Mouse (Mus musculus) heart, postnatal 0 days (tissue): ENCODE data around the gene St6galnac5. TPM values are rescaled to one million over a fixed set of nuclear protein-coding genes. Genes with fewer than 3 reads are reported as not detected.

ENCODE experiments used
- ATAC-seq: fragments of 200-750 bp; cut with Nextera tagmentation; 2 replicates; pipeline ENCODE4 v1.8.0; 2017; ENCODE audit warnings: low read depth, moderate number of reproducible peaks, moderate library complexity; ENCODE audit not compliant: insufficient read depth
- DNase-seq: peaks from one replicate; pipeline ENCODE4 v3.0.0-alpha.2; 2016; ENCODE audit warnings: low spot score
- H3K27ac ChIP-seq: fragments of 300-500 bp; sonication (generic); 2 replicates; pipeline ENCODE4 v1.5.1; 2014; ENCODE audit warnings: low read depth, mild to moderate bottlenecking
- H3K27me3 ChIP-seq: fragments of 300-500 bp; sonication (generic); 2 replicates; pipeline ENCODE4 v1.6.1; 2014; ENCODE audit warnings: low read length, mixed read lengths; ENCODE audit not compliant: control insufficient read depth, insufficient read depth
- H3K36me3 ChIP-seq: fragments of 300-500 bp; sonication (generic); replicated peaks from 2 replicates; pipeline ENCODE4 v1.6.1; 2014; ENCODE audit warnings: low read length, mixed read lengths; ENCODE audit not compliant: control insufficient read depth, insufficient read depth
- H3K4me1 ChIP-seq: fragments of 300-500 bp; sonication (generic); 2 replicates; pipeline ENCODE4 v1.6.1; 2014; ENCODE audit warnings: antibody characterized with exemption; ENCODE audit not compliant: control insufficient read depth, insufficient read depth
- H3K4me2 ChIP-seq: fragments of 300-500 bp; sonication (generic); 2 replicates; pipeline ENCODE4 v1.6.1; 2014; ENCODE audit warnings: low read depth, mild to moderate bottlenecking, low read length, moderate library complexity
- H3K4me3 ChIP-seq: fragments of 300-500 bp; sonication (generic); 2 replicates; pipeline ENCODE4 v1.5.1; 2014; ENCODE audit warnings: low read depth, low read length
- H3K9ac ChIP-seq: fragments of 300-500 bp; sonication (generic); replicated peaks from 2 replicates; pipeline ENCODE4 v1.6.1; 2014; ENCODE audit warnings: low read depth, low read length, mixed read lengths
- H3K9me3 ChIP-seq: fragments of 300-500 bp; sonication (generic); replicated peaks from 2 replicates; pipeline ENCODE4 v1.6.1; 2016; ENCODE audit warnings: low read length; ENCODE audit not compliant: control insufficient read depth
- CTCF ChIP-seq: IDR thresholded peaks from 2 replicates; pipeline ENCODE4 v1.5.1; 2016; ENCODE audit warnings: antibody characterized with exemption, control low read depth, low read depth
- EP300 ChIP-seq: IDR thresholded peaks from 2 replicates; pipeline ENCODE4 v1.6.1; 2016; ENCODE audit warnings: antibody characterized with exemption, low read depth
- WGBS: fragments of 180-500 bp; shearing (Covaris S2); extraction: QIAGEN DNeasy Blood & Tissue Kit; methylation state at CpG from one replicate; pipeline ENCODE4 v1.1.7; 2014; 5-methylcytosine and 5-hydroxymethylcytosine counted together
- polyA plus RNA-seq: library from polyadenylated mRNA; unstranded; fragments of >200 nt; fragmentation: Nextera tagmentation; extraction: Ambion mirVana; gene quantifications from 2 replicates; pipeline ENCODE4 v1.2.1, GENCODE M21; 2015
- total RNA-seq: library from RNA; depleted of rRNA; stranded (reverse); fragments of >200 nt; gene quantifications from 2 replicates; pipeline ENCODE4 v1.2.3, GENCODE M21; 2014; ENCODE audit warnings: low replicate concordance

Gene St6galnac5
- total and polyA plus RNA-seq, 2 experiments from 2014 or later: 0.03 TPM; not detected in 1

DNA sequence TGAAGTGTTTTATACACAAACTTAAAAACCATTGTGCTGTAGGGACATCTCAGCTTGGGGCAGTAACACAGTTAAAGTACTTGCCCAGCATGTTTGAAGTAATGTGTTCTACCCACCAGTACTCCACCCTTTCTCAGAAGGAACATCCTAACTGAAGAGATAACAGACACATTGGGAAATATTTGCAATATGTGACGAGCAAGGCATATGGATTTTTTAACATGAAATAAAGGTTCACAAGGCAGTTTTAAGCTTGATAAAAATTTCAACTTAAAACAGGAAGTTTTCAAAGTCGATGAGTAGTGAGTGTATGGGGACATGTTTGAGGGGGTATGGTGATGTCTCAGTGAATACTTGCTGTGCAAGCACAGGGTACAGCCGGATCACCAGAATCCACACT, 45.7 kb downstream of the St6galnac5 start:
- DNase-seq (no peak), ATAC-seq (no peak)
- Histone ChIP-seq H3K4me2 (no peak overlapping the region), H3K4me1 (no peaks in the 10 kb centered on the region), H3K9ac (no peak overlapping the region), H3K27me3 (no peaks in the 10 kb centered on the region), H3K36me3 (no peaks in the 10 kb centered on the region), H3K27ac (no peak overlapping the region), H3K4me3 (no peak overlapping the region), H3K9me3 (no peaks in the 10 kb centered on the region)
- WGBS: 77% methylated on average over 3 of the region's 3 CpGs
- no peak for TF ChIP-seq EP300
- TF ChIP-seq CTCF: no peak

DNA sequence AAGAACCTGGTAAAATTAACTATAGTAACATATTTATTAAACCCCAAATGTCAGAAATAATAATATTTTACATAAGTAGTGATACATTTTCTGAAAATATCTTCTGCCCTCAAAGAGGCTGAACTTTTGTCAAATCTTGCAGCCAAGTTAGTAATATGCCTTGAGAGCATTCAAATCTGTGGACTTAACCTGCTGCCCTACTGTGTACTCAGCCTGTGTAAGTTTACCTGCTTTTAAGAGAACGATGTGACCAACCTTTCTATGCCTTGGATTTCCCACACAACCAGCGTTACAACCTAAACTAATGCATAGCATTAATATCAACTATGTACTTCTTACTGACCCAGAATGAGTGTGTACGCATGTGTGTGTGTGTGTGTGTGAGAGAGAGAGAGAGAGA, 48.3 kb downstream of the St6galnac5 start:
- Histone ChIP-seq H3K4me2 (no peak overlapping the region), H3K27ac (no peak overlapping the region), H3K9me3 (no peaks in the 10 kb centered on the region), H3K4me1 (no peaks in the 10 kb centered on the region), H3K36me3 (no peaks in the 10 kb centered on the region), H3K27me3 (no peaks in the 10 kb centered on the region), H3K4me3 (no peak overlapping the region), H3K9ac (no peak overlapping the region)
- no peak for ATAC-seq
- no peak for TF ChIP-seq EP300
- no peak for TF ChIP-seq CTCF
- DNase-seq: no peak
- 86% methylated on average over 3 of the region's 3 CpGs for WGBS

DNA sequence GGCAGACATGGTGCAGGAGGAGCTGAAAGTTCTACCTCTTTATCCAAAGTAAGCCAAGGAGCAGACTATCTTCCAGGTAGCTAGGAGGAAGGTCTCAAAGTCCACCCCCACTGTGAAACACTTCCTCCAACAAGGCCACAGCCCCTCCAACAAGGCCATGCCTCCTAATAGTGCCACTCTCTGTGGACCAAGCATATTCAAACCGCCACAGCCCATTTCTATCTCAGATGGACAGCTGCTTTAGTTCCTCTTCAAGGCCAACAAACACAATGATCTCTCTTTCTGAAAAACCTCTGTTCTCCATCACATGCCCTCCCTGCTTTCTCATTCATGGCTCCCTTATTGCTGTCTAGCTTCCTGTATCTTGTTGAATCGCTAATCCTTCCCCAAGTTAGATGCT, 49.5 kb downstream of the St6galnac5 start:
- Histone ChIP-seq H3K27me3 (no peaks in the 10 kb centered on the region), H3K9me3 (no peaks in the 10 kb centered on the region), H3K4me2 (no peak overlapping the region), H3K36me3 (no peaks in the 10 kb centered on the region), H3K27ac (no peak overlapping the region), H3K4me1 (no peaks in the 10 kb centered on the region; the same call in 1 of the 2 replicates), H3K9ac (no peak overlapping the region), H3K4me3 (no peak overlapping the region)
- TF ChIP-seq CTCF: no peak
- TF ChIP-seq EP300: no peak
- DNase-seq (no peak), ATAC-seq (no peak)
- WGBS: 72% methylated on average over 2 of the region's 2 CpGs

DNA sequence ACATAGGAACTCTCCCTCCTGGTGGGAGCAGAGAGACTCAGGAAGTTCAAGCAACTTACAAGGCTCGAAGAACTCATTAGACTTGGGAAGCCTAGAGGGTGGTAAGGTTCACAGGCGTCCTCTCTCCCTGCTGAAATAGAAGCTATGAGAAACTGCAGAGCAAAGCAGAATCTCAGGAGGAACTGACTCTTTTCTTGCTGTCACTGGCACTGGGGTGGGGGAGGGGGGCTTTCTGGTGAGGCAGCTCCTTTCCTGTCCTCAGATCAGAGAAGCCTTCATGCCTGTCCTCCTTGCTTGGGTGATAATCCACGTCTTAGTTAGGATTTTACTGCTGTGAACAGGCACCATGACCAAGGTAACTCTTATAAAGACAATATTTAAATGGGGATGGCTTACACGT, 50.0 kb downstream of the St6galnac5 start:
- H3K9ac ChIP-seq: no peak overlapping the region
- no peak for DNase-seq
- ATAC-seq: no peak
- H3K4me3 ChIP-seq: no peak overlapping the region
- no peak overlapping the region for H3K27ac ChIP-seq
- H3K36me3 ChIP-seq: no peaks in the 10 kb centered on the region
- no peak overlapping the region for H3K4me2 ChIP-seq
- no peaks in the 10 kb centered on the region; the same call in 1 of the 2 replicates for H3K4me1 ChIP-seq
- no peaks in the 10 kb centered on the region for H3K27me3 ChIP-seq
- no peaks in the 10 kb centered on the region for H3K9me3 ChIP-seq
- 53% methylated on average over 4 of the region's 4 CpGs for WGBS
- no peak for TF ChIP-seq CTCF
- no peak for TF ChIP-seq EP300

- no peak for DNase-seq
- H3K4me3 ChIP-seq: no peak overlapping the region
- no peaks in the 10 kb centered on the region; the same call in 1 of the 2 replicates for H3K4me1 ChIP-seq
- H3K9ac ChIP-seq: no peak overlapping the region
- no peaks in the 10 kb centered on the region for H3K9me3 ChIP-seq
- H3K36me3 ChIP-seq: no peaks in the 10 kb centered on the region
- no peak overlapping the region for H3K4me2 ChIP-seq
- no peak for ATAC-seq
- no peaks in the 10 kb centered on the region for H3K27me3 ChIP-seq
- 85% methylated on average over 3 of the region's 3 CpGs for WGBS
- no peak overlapping the region for H3K27ac ChIP-seq
- TF ChIP-seq EP300: no peak
- no peak for TF ChIP-seq CTCF
Observed at GRCm38 (mm10) chr3:152931354-152931753, 50.7 kb downstream of the St6galnac5 start.

DNA sequence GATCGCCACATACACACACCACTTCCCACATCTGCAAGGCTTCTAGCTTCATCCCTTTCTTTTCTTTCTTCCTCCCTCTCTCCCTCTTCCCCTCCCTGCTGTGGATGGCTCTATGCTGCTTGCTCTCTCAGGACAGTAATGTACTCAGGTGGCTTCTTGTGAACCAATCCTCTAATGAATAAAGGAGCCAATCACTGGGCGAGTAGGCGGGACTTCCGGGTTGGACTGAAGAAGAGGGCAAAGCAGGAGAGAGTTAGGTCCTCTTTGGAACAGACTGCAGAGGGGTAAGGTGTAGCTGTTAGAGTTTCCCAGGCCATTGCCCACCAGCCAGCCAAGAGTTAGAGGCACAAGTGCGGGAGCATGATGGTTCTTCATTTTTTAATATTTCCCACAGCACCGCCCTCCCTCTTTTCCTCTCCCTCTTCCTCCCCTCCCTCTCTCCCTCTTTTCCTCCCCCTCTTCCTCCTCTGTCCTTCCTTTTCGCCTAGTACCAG, 52.2 kb downstream of the St6galnac5 start:
- no peaks in the 10 kb centered on the region for H3K36me3 ChIP-seq
- H3K9me3 ChIP-seq: no peaks in the 10 kb centered on the region
- no peaks in the 10 kb centered on the region; the same call in 1 of the 2 replicates for H3K4me1 ChIP-seq
- no peak for DNase-seq
- no peak for TF ChIP-seq CTCF
- no peak for TF ChIP-seq EP300
- H3K27ac ChIP-seq: no peak overlapping the region
- H3K4me3 ChIP-seq: no peak overlapping the region
- no peak overlapping the region for H3K9ac ChIP-seq
- ATAC-seq: no peak
- 0 out of 2 replicates have a peak, but pooled peaks cover 3% of the 10 kb centered on the region for H3K27me3 ChIP-seq
- H3K4me2 ChIP-seq: no peak overlapping the region; the same call in 1 of the 2 replicates
- 81% methylated on average over 7 of the region's 7 CpGs for WGBS
